Mouse (Mus musculus): ENCODE measurements at regions not wholly inside any gene's neighbourhood (a gene's known extent, or its start where the extent isn't known, plus 50 kb on each side); places are given as distances from the start of the nearest gene placed in this dataset.
A peak's percentile ranks its signal among the peaks of the same experiment; 100 is the strongest.

DNA sequence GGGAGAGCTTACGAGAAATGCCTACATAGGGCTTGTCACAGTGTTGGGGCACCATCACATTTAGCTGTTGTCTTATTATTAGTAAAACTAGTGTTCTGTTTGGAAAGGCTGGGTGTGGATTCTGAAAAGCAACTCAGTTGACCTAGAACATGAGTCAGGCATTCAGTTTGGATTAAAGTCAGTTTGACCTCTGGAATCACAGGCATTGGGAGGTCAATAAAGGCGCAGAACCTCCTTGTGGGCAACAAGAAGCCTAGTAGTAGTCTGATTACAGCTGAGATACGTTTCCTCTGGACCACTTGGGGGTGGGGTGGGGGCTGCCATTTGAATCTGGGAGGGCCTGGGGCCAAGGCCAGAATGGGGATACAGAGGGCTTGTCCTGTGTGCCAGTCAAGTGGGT, 52.1 kb upstream of the Map3k1 start:
- ATAC-seq (replicated peaks; ENCODE audit: poor library complexity): no peak

- no peak for ATAC-seq (replicated peaks; ENCODE audit: poor library complexity)
These were observed 53.5 kb upstream of the Map3k1 start for GRCm38 (mm10) chr13:111862316-111862715.

DNA sequence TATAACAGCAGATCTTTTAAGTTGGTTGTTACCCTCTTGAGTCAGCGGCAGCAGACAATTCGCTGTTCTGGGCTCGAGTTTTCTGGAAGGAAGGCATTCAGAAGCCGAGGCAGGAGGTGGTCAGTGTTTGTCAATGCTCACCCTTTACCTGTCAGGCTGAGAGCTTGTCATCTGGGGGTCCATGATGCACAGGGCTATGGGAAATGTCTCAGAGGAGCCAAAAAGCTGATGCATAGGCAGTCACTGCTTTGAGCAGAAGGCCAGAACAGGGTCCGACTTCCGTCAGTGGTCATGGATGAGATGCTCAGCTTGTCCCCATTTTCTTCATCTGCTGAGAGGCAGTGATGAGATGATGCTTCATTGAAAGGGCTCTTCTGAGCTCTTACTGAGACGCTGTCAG, 57.2 kb upstream of the Map3k1 start:
- ATAC-seq (replicated peaks; ENCODE audit: poor library complexity): no peak

DNA sequence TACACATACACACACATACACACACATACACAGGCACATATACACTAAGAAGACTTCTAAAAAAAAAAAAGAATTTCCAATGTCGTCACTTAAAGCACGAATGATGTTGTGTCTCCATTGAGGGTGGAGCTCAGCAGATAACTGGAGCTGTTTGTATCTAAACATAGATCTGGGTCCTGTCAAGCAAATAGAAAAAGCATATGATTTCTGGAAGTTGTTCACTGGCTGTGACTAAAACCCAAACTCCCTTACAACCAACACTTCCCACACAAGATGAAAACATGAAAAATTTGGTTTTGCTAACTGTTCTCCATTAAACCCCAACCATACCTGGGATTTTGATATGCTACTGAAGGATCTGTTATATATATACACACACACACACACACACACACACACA, 58.5 kb upstream of the Map3k1 start:
- ATAC-seq (replicated peaks; ENCODE audit: poor library complexity): no peak

GRCm38 (mm10) chr13:111867763-111868725, 59.3 kb upstream of the Map3k1 start:
- peak; percentile 81 for ATAC-seq (replicated peaks; ENCODE audit: poor library complexity)

- no peak for ATAC-seq (replicated peaks; ENCODE audit: poor library complexity)
These were observed 60.2 kb upstream of the Map3k1 start for GRCm38 (mm10) chr13:111868947-111869346.

GRCm38 (mm10) chr13:111869771-111870437, 61.1 kb upstream of the Map3k1 start:
- peak; percentile 62 for ATAC-seq (replicated peaks; ENCODE audit: poor library complexity)

- no peak for ATAC-seq (replicated peaks; ENCODE audit: poor library complexity)
These were observed 61.7 kb upstream of the Map3k1 start for GRCm38 (mm10) chr13:111870505-111870904.

DNA sequence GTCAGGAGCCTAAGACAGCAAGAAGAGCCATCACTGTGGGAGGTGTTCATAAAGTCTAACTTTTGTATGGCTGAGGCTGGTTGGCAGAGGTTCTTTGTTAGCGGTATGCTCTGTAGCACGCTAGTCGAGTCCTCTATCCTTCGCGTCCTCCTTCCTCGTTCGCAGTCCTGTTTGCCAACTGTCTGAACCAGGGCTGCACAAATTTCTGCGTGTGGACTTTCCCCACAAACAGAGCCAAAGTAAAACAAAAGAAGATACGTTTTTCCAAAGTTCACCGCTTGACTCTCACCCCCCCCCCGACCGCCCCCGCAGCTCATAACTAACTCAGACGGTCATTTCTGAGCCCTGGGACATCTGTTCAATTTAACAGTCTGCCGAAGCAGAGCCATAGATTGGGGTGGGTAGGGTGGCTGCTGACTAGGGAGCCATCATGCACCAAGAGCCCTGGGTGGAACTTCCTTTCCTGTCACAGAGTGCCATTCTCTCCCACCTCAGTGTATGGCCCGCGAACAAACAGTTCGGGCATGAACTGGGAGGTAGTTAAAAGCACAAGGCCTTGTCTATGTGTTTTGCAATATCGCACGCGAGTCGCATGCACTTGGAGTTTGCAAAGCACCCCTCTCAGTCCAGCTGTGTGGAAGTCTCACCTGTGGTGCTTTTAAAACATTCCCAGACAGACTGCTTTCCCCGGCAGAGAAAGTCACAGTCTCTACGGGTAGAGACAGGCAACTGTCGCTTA, 63.0 kb upstream of the Map3k1 start:
- ATAC-seq (replicated peaks; ENCODE audit: poor library complexity): no peak

- no peak for ATAC-seq (replicated peaks; ENCODE audit: poor library complexity)
These were observed 65.5 kb upstream of the Map3k1 start for GRCm38 (mm10) chr13:111874330-111874729.

GRCm38 (mm10) chr13:111876404-111876803, 67.6 kb upstream of the Map3k1 start:
- no peak for ATAC-seq (replicated peaks; ENCODE audit: poor library complexity)

DNA sequence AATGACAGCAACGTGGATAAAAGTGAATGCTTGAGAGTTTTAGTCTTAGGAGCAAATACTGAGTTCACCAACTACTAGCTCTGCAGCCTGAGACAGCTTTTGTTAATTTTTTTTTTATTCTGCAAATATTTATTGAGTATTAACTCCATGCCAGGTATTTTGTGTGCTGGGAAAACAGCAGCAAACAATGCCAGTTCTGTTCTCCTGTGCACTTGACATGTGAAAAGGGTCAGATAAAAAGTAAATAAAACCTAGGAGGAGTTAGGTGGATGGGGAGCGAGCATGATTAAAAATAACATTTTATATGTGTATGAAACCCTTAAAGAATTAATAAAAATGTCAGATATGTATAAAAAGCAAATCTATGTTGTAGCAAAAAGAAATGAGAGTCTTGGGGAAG, 68.1 kb upstream of the Map3k1 start:
- ATAC-seq (replicated peaks; ENCODE audit: poor library complexity): no peak

GRCm38 (mm10) chr13:111883768-111884566, 75.2 kb upstream of the Map3k1 start:
- ATAC-seq (replicated peaks; ENCODE audit: poor library complexity): peak; percentile 63

DNA sequence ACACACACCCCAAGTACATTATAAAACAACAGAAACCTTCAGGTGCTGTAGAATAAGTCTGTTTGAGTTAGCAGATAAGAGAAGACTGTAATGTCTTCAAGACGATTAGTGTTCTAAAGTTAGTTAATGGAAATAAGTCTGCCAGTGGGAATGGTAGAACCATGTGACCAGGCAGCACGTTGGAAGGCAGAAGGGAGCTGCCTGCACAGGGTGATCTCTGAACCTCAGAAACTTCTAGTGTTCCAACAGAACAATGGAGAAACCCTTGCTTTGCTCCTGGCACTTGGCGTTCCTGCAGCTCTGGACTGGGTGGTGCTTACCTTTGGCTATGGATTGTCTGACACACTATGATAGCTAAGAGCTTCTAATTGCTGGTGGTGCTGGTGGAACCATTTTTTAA, 82.0 kb upstream of the Map3k1 start:
- ATAC-seq (replicated peaks; ENCODE audit: poor library complexity): no peak

GRCm38 (mm10) chr13:111892141-111892540, 83.3 kb upstream of the Map3k1 start:
- ATAC-seq (replicated peaks; ENCODE audit: poor library complexity): no peak

DNA sequence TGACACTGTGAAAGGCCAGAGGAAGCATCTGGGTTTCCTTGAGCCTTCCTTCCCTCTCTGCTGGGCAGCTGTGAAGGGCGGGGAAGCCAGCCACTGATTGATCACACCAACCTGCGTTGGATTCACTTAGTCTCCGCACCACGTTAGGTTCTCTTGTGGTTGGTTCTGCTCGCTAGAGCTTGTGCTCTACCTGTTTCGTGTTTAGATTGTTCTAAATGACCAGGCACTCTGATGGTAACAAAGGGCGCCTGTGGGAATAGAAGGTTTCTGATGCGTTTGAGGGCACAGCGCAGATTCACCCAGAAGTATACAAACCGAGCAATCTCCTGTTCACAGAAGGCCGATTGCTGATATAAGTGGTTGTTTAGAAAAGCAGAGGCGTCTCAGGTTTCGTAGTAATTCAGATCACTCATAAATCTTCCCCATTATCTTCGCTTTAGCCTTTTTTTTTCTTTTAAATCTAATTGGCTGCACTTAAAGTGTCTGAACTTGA, 84.5 kb upstream of the Map3k1 start:
- peak; percentile 47 for ATAC-seq (replicated peaks; ENCODE audit: poor library complexity)

- 0 out of 2 replicates have a peak, but pooled peaks have one; percentile 16 for ATAC-seq (replicated peaks; ENCODE audit: poor library complexity)
These were observed 86.1 kb upstream of the Map3k1 start for GRCm38 (mm10) chr13:111894804-111895478.

- ATAC-seq (replicated peaks; ENCODE audit: poor library complexity): peak; percentile 76
These were observed 87.5 kb upstream of the Map3k1 start for GRCm38 (mm10) chr13:111896279-111896678.

GRCm38 (mm10) chr13:111903361-111903760, 94.6 kb upstream of the Map3k1 start:
- no peak for ATAC-seq (replicated peaks; ENCODE audit: poor library complexity)

GRCm38 (mm10) chr13:111903931-111904330, 95.1 kb upstream of the Map3k1 start:
- ATAC-seq (replicated peaks; ENCODE audit: poor library complexity): no peak
